Mouse (Mus musculus) heart, postnatal 25 days (tissue): Measurements from ENCODE around the gene Wipf2. TPM values are rescaled to one million over a fixed set of nuclear protein-coding genes. Genes with fewer than 3 reads are reported as not detected.
"Not testable (repeated sequence)": the region's sequence is repeated elsewhere in the genome, so short reads cannot be mapped to it uniquely, and the experiment has no call there.

Source experiments
- DNase-seq: peaks from one replicate; pipeline ENCODE4 v3.0.0; 2022; ENCODE audit warnings: low spot score
- intact Hi-C: fragments of 180-260 bp; cut with DNase I; formaldehyde crosslinking; loops from one replicate; pipeline ENCODE4 v1.15.1; 2025
- total RNA-seq, 2 experiments: library from RNA; stranded (reverse); gene quantifications; 2 replicates each; pipeline ENCODE4 v1.2.3; 2021

The Wipf2 gene
- total RNA-seq, 2 experiments from 2014 or later = 7.8 to 11.2 TPM

DNA sequence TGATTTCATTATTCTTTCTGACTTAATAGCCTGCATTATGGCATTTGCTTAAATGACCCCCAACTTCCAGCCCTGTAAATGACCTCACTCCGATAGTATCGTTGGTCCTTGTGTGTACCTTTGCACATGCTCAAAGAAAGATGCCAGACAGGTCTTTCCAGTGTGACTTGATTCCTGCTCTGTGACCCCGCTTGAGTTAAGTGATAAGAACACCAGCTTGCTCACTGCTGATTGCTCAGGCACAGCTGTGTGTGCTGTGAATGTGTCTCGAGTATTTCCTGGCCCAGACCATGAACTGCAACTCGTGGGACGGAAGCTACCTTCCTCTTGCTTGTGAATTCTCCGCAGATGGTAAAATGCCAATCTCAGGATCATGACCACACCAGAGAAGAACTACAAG lies 41.6 kb downstream of the Wipf2 start:
- DNase-seq = no peak
- intact Hi-C loops = loop anchor here (5.0 kb wide), 1 partner anchor 203 kb away; the partner anchor contains the start of gene Csf3

DNA sequence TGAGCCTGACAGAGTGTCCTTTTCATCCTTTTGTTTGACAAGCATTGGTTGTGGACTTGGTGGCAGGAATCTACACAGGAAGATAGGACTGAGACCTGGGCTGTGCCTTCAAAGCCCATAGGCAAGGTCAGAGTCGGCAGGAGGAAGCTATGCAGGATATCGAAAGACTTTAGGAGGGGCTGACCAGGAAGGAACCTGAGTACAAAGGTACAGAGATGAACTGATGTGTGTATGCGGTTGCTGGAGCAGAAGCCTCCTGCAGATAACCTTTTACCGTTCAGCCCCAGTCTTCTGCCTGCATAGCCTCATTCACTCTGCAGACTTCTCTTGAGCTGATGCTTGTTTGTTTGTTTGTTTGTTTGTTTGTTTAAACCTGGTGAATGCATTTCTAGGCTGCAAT lies 42.1 kb downstream of the Wipf2 start:
- DNase-seq = no peak
- intact Hi-C loops = loop anchor here (5.0 kb wide), 1 partner anchor 203 kb away; the partner anchor contains the start of gene Csf3

- intact Hi-C loops = loop anchor here (5.0 kb wide), 1 partner anchor 205 kb away; the partner anchor contains the start of gene Csf3
- no peak for DNase-seq
Observed at GRCm38 (mm10) chr11:98907063-98907436, 43.6 kb downstream of the Wipf2 start.

DNA sequence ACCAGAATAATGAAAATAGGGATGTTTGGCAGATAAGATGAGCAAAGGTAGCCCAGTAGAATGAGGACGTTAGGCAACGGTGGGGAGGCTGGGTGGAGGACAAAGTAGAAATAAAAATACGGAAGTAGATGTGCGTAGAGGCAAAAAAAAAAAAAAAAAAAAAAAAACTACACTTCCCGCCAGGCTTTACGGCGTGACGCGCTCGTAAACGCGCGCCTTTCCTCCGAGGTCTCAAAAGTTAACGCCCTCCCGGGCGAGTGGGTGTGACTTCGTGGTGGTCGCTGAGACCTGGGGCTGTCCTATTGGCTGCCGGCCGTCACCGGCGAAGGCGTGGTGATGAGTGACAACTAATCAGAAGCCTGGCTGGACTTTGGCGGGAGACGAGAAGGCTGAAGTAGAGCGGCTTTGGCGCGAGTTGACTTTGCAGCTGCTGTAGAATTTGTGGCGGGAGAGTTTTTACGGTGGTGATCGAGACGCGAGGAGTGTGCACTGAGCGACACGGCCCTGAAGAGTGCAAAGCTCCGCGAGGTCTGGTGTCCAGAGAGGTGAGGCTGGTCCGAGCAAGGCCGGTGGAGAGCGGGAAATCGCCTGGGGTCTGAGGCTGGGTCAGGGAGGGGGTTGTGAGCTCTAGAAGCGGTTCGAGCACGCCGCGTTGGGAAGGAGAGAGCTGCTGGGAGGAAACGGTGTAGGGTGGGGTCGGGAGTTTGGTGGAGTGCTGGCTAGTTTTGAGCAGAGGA lies 44.2 kb downstream of the Wipf2 start, which contains the start of gene Cdc6:
TSS of gene Cdc6 (plus strand) at position 365 of the 737 bp plus-strand sequence.
- peak; percentile 95 for DNase-seq
- intact Hi-C loops = loop anchor here (5.0 kb wide), 1 partner anchor 205 kb away; the partner anchor contains the start of gene Csf3

- no peak for DNase-seq
- intact Hi-C loops = loop anchor here (1.0 to 5.0 kb wide), 2 partner anchors 50 to 207 kb away; partner anchors contain the start of gene Csf3
Observed at GRCm38 (mm10) chr11:98909654-98910053, 46.2 kb downstream of the Wipf2 start.

DNA sequence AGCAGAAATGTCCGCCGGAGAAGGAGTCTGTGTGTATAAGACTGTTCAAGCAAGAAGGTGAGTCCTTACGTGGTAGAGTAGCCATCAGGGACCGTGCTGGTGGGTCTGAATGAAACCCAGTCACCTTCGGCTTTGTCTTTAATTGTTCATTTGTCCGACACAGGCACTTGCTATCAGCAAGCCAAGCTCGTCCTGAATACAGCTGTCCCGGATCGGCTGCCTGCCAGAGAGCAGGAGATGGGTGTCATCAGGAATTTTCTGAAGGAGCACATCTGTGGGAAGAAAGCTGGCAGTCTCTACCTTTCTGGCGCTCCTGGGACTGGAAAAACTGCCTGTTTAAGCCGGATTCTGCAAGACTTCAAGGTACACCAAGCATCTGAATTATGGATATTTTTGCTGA lies 47.0 kb downstream of the Wipf2 start:
- intact Hi-C loops = no loop called here

DNA sequence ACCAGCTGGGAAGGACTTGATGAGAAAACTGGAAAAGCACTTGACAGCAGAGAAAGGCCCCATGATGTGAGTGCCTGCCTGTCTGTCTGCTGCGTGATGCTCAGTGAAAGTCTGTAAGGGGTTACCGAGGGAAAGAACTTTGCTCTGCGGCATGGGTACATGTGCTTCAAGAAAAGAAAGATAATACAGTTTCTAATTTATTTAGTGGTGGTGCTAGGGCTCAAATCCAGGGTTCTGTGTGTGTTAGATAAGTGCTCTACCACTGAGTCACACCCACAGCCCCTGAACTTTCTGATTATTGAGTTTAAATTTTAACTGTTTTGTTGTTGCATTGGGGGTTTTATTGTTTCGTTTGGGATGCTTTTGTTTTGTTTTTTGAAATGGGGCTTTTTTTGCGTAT lies 48.1 kb downstream of the Wipf2 start:
- intact Hi-C loops = no loop called here
- DNase-seq = no peak

More for the DNA sequence above, 47.0 kb downstream of the Wipf2 start:
- DNase-seq = no peak

DNA sequence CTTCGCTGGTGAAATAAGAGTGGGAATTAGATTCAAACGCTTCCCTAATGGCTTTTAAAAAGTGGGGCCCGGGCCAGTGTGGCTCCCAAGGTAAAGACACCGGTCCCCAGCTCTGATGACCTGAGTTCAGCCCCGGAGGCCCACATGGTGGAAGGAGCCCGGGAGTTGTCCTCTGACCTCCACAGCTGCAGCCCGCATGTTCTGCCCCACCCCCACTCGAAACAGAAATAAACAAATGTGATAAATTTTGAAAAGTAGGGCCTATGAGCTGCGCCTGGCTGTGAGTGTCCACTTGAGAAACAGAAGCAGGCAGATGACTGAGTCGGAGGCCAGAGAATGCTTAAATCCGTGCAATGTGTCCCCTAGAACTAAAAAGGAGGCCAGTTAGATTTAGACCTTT lies 50.8 kb downstream of the Wipf2 start:
- DNase-seq = no peak
- intact Hi-C loops = no loop called here

GRCm38 (mm10) chr11:98916376-98916775 lies 52.9 kb downstream of the Wipf2 start:
- intact Hi-C loops, DNase-seq: not testable (repeated sequence)

DNA sequence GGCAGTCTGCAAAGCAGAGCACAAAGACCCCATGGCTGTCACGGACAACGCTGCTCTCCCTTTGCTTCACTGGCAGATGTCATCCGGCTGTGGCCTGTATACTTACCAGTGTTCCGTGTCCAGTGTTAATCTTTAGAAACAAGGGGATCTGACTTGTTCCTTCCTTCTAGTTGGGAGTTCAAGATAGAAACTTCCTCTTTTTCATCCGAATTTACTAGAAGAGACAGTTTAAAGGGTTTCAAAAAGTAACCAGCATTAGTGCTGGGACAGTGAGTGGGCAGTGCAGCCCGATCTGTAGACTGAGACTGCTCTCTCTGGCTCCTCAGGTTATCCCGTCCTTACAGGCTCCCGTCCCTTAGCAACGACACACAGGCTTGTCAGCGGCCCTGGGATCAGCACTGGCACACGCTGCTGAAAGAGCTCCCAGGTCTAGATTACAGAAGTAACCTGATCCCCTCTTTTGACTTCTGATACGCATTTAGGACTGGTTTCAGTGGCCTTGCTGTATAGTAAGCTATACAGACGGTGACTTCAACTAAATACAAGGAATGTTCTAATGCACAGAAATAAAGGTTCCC lies 54.1 kb downstream of the Wipf2 start:
- no peak for DNase-seq
- intact Hi-C loops = loop anchor here (2.0 kb wide), 1 partner anchor 203 kb away; no protein-coding TSS in a partner anchor

GRCm38 (mm10) chr11:98918231-98918630 lies 54.8 kb downstream of the Wipf2 start:
- DNase-seq = no peak
- intact Hi-C loops = loop anchor here (2.0 kb wide), 1 partner anchor 203 kb away; no protein-coding TSS in a partner anchor

DNA sequence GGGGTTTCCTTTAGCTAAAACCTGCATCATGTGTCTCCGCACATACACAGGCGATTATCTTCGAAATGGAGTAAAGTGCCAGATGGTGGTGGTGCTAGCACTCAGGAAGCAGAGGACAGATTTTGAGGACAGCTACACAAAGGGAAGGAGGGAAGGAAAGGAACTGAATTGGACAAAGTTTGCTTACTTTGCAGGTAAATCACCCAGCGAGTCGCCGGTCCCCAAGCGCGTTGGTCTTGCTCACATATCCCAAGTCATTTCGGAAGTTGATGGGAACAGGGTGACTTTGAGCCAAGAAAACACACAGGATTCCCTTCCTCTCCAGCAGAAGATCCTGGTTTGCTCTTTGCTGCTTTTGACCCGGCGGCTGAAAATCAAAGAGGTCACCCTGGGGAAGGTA lies 55.6 kb downstream of the Wipf2 start:
- intact Hi-C loops = loop anchor here (2.0 kb wide), 1 partner anchor 202 kb away; no protein-coding TSS in a partner anchor
- no peak for DNase-seq

DNA sequence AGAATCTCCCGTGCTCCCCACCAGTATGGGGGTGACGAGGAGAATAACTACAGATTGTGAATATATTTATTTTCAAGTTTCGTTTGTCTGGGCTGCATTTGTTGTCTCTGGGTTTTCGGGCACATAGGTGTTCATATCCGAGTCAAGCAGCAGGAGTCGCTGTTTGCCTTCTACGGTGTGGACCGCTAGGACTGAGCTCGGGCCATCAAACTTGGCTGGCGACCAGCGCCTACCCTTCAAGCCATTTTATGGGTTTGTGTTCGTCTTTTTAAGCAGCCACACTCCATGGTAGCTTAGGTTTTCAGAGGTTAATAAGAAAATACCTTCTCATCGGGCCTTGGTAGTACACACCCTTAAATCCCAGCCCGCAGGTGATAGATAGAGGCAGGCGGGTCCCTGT lies 58.4 kb downstream of the Wipf2 start:
- intact Hi-C loops = loop anchor here (1.0 to 5.0 kb wide), 2 partner anchors 50 to 115 kb away; no protein-coding TSS in a partner anchor
- DNase-seq = not testable (repeated sequence)

GRCm38 (mm10) chr11:98922307-98922706 lies 58.9 kb downstream of the Wipf2 start:
- not testable (repeated sequence) for DNase-seq
- intact Hi-C loops = loop anchor here (1.0 to 5.0 kb wide), 2 partner anchors 50 to 115 kb away; no protein-coding TSS in a partner anchor

DNA sequence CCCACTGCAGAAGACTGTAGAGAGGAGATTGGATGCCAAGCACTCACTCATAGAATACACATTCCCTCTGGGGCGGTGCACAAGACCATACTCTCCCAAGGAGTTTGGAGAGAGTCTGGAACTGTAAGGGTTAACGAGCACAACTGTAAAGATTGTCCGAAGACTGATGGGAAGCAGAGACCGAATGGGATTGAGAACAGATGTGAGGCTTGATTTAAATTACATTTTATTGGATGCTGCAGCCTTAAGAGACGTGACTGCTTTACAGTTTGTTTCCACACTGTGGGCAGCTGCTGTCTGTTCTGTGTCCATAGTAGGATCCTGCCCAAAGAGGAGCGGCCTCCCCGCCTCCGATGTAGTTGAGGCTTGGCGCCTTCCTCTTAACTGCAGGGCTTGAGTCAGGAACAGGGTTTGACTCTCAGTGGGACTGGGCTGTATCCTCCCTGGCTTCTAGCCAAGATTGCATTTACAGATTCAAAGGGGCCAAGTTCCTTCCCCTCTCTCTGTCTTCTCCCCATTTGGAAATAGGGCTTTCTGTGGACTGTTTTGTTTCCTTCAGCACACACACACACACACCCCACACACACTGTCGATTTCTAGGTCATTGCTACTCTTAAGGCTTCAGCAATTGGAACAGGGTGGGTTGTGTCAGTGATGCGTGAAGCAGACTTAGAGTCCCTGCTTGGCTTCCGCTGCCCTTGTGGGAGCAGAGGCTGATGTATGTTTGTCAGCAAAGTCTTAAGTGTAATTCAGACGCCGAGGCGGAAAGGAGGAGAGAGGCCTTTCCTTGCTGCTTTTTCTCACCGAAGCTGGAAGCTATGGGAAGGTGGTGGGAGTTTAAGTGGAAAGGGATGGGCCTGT lies 59.6 kb downstream of the Wipf2 start:
- DNase-seq = not testable (repeated sequence)
- intact Hi-C loops = loop anchor here (1.0 to 5.0 kb wide), 2 partner anchors 49 to 114 kb away; no protein-coding TSS in a partner anchor

DNA sequence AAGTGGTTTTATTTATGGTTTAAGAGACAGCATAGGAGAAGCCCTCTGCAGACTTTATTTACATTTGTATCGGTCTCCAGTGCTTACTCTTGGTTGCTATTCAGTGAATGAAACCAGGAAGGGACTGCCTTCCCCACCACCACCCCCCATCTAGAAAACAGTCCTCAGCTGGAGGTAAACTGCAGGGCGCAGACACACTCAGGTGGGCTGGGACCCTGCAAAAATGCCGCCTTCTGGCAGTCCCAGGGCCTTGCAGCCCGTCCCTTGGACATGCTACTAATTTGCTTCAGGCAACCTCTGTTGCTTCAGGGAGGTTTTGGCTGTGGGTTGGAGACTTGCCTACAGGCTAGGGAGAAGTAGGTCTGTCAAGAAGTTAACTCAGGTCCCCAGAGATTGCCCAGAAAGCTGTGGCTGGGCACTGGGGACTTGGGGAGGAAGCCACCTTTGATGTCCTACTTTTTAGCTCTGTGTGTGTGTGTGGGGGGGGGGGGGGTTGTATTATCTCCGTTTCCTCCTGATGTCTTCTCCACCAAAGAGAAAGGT lies 61.3 kb downstream of the Wipf2 start:
- intact Hi-C loops = loop anchor here (5.0 kb wide), 2 partner anchors 113 to 228 kb away; no protein-coding TSS in a partner anchor
- DNase-seq = no peak

- intact Hi-C loops = loop anchor here (5.0 kb wide), 1 partner anchor 227 kb away; no protein-coding TSS in a partner anchor
Observed at GRCm38 (mm10) chr11:98925265-98925721, 61.9 kb downstream of the Wipf2 start.

GRCm38 (mm10) chr11:98925868-98926311 lies 62.5 kb downstream of the Wipf2 start:
- no peak for DNase-seq
- intact Hi-C loops = loop anchor here (5.0 kb wide), 1 partner anchor 226 kb away; no protein-coding TSS in a partner anchor

More at GRCm38 (mm10) chr11:98925265-98925721, 61.9 kb downstream of the Wipf2 start:
- DNase-seq = no peak

- intact Hi-C loops = loop anchor here (5.0 kb wide), 1 partner anchor 226 kb away; no protein-coding TSS in a partner anchor
- DNase-seq = no peak
Observed at GRCm38 (mm10) chr11:98926553-98926952, 63.1 kb downstream of the Wipf2 start.
